Mouse (Mus musculus) fat pad, adult 2 months (tissue): Measurements from ENCODE around the gene Igsf8.

Experiments
- DNase-seq: peaks from one replicate; pipeline ENCODE4 v3.0.0-alpha.2; 2011; ENCODE audit warnings: low read depth, low spot score; ENCODE audit errors: extremely low read depth

Igsf8 gene

GRCm38 (mm10) chr1:172343914-172344313 is 82.5 kb downstream of the Igsf8 start:
- DNase-seq = no peak

- no peak for DNase-seq
Observed at GRCm38 (mm10) chr1:172344820-172345219, 83.4 kb downstream of the Igsf8 start.

GRCm38 (mm10) chr1:172346707-172347106 is 85.3 kb downstream of the Igsf8 start:
- no peak for DNase-seq

- no peak for DNase-seq
Observed at GRCm38 (mm10) chr1:172347382-172347781, 85.9 kb downstream of the Igsf8 start.

- DNase-seq = no peak
Observed at GRCm38 (mm10) chr1:172349504-172349903, 88.1 kb downstream of the Igsf8 start.

GRCm38 (mm10) chr1:172349916-172350812 is 88.7 kb downstream of the Igsf8 start:
- no peak for DNase-seq

GRCm38 (mm10) chr1:172352001-172352400 is 90.6 kb downstream of the Igsf8 start:
- DNase-seq = no peak

- DNase-seq = no peak
Observed at GRCm38 (mm10) chr1:172352453-172352852, 91.0 kb downstream of the Igsf8 start.

- DNase-seq = no peak
Observed at GRCm38 (mm10) chr1:172355336-172355735, 93.9 kb downstream of the Igsf8 start.

GRCm38 (mm10) chr1:172357550-172357949 is 96.1 kb downstream of the Igsf8 start:
- DNase-seq = no peak

GRCm38 (mm10) chr1:172358341-172358740 is 96.9 kb downstream of the Igsf8 start:
- no peak for DNase-seq

GRCm38 (mm10) chr1:172364684-172365083 is 103.2 kb downstream of the Igsf8 start:
- no peak for DNase-seq

- DNase-seq = no peak
Observed at GRCm38 (mm10) chr1:172368768-172369418, 107.5 kb downstream of the Igsf8 start.
